Mouse (Mus musculus): ENCODE measurements at regions not wholly inside any gene's neighbourhood (a gene's known extent, or its start where the extent isn't known, plus 50 kb on each side); places are given as distances from the start of the nearest gene placed in this dataset.
"Not testable (repeated sequence)": the region's sequence is repeated elsewhere in the genome, so short reads cannot be mapped to it uniquely, and the experiment has no call there.

GRCm38 (mm10) chr13:13888847-13889246 lies 65.4 kb upstream of the B3galnt2 start:
- intact Hi-C loops (cut with DNase I); DNase-seq: not testable (repeated sequence)

GRCm38 (mm10) chr13:13889297-13890120 lies 64.8 kb upstream of the B3galnt2 start:
- peak; percentile 89 to 98 for DNase-seq
- intact Hi-C loops (cut with DNase I) = loop anchor here (5.0 kb wide), 1 partner anchor 63 kb away; the partner anchor contains the start of gene B3galnt2

GRCm38 (mm10) chr13:13902186-13902585 lies 52.1 kb upstream of the B3galnt2 start:
- intact Hi-C loops (cut with DNase I); DNase-seq: not testable (repeated sequence)

Measured in heart, postnatal 14 days (tissue).